Mouse (Mus musculus) adrenal gland (tissue): ENCODE results near the gene Ppfia3.

Experiments
- intact Hi-C: fragments of 180-260 bp; cut with DNase I; formaldehyde crosslinking; loops from one replicate; pipeline ENCODE4 v1.15.1; 2025

Ppfia3 gene

DNA sequence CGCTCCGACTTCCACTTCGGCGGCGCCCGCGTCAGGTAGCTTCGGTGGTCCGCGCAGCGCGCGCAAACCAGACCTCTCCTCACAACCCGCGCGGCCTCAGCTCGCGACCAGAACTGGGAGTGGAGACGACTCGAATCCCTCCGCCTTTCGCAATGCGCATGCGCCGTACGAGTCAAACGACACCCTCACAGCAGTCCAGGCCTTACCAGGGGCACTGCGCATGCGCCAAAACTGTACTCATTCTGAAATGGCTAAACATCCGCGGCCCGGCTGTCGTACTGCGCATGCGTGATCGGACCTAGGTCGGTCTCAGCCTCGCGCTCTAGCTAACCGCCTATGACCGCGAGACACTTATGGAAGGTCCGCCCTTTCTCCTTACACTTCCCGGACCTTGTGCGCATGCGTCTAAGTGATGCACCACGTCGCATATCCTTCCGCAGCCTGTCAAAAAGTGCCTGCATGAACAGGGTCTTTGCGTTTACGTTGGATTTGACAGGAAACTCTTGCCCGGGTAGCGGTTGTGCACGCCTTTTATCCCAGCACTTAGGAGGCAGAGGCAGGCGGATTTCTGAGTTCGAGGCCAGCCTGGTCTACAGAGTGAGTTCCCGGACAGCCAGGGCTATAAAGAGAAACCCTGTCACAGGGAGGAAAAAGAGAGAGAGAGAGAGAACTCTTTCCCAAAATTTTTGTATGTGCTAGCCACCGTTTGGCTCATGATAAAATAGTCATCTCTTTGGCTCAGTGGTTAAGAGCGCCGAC, 28.9 kb upstream of the Ppfia3 start, which contains the start of gene Snrnp70:
Gene Snrnp70 (minus strand): TSS at position 165 of the 759 bp plus-strand sequence.
- intact Hi-C loops: loop anchor here (5.0 kb wide), 1 partner anchor 88 kb away; no protein-coding TSS in a partner anchor

DNA sequence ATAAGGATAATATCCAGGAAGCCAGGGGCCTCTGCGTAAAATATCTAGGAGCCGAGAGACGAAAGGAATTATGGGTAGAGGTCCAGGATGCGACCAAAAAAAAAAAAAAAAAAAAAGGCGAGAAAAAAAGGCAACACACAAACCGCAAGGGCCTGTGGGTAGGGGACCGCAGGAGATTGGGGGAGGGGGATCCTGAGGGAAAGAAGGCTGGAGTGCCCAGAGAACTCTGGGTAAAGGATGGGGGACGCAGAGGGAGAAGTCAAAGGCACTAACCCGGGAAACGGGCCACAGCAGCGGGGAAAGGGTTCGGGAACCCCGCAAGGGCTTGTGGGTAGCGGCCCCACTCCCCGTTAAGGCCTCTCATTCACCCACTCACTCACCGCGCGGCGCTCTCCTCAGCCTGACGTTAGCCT, 28.3 kb upstream of the Ppfia3 start:
- intact Hi-C loops: loop anchor here (5.0 kb wide), 1 partner anchor 88 kb away; no protein-coding TSS in a partner anchor

DNA sequence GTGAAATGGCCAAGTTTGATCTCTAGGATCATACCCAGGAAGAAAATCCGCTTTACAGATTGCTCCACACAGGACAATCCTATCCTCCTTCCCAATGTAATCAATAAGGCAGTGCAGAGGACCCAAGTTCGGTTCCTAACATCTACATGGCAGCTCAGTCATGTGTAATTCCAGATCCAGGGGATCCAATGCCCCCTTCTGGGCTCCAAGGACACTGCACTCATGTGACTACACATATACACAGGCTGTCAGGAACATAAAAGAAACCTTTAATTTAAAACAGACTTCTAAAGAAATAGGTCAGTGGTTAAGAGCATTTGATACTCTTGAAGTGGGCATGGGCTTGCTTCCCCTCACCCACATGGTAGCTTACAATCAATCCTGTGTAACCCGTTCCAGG, 19.3 kb upstream of the Ppfia3 start:
- intact Hi-C loops: no loop called here

DNA sequence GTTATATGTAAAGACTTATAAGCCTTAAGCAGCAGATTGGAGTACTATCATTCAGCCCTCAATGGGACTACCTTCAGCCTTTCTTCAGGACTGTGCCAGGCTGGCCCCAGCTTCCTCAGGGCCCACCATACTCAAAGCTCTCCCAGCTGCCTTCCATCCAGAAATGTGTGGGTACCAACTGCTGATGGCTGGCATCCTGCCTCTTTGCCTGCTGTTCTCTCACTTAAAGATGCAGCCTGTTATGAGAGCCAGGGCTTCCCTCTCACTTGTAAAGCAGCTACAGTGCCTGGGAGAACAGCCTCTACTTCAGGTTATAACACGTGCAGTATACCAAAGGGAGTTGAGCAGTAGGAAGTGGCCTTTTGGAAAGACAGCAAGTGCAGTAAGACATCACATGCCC, 9.2 kb upstream of the Ppfia3 start:
- intact Hi-C loops: no loop called here

DNA sequence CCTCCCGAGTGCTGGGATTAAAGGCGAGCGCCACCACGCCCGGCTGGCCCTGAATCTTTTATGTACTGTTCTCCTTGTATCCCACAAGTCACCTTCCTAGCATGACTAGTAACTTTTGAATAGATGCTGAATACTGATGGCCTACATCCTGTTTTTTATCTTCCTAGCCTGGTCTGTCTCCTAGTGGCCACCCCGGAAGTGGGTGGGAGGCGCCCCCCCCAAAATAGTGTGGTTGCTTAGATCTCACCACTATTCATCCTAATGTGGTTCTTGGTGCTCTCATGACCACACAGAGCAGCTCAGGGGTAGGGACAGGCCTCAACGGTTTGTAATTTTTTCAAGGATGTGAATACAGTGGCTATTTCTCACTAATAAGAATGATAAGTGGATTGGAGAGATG, 7.8 kb upstream of the Ppfia3 start:
- intact Hi-C loops: no loop called here

DNA sequence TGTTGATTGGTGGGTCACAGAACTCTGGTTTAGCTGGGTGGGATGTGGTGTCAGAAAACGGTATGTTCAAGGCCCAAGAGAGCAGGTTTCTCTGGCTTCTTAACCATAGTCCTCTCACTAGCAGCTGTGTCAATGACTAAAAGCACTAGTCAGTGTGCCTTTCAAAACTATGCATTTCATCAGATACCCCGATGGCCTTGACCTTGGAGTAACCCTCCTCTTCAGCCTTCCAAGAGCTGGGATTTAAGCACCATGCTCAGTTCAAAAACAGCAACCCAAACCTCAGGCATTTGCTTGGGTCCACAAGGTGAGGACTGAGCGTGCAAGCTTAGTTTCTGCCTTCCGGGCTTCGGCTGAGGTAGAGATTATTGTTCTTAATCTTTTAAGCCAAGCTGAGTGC, 5.6 kb upstream of the Ppfia3 start:
- intact Hi-C loops: no loop called here

DNA sequence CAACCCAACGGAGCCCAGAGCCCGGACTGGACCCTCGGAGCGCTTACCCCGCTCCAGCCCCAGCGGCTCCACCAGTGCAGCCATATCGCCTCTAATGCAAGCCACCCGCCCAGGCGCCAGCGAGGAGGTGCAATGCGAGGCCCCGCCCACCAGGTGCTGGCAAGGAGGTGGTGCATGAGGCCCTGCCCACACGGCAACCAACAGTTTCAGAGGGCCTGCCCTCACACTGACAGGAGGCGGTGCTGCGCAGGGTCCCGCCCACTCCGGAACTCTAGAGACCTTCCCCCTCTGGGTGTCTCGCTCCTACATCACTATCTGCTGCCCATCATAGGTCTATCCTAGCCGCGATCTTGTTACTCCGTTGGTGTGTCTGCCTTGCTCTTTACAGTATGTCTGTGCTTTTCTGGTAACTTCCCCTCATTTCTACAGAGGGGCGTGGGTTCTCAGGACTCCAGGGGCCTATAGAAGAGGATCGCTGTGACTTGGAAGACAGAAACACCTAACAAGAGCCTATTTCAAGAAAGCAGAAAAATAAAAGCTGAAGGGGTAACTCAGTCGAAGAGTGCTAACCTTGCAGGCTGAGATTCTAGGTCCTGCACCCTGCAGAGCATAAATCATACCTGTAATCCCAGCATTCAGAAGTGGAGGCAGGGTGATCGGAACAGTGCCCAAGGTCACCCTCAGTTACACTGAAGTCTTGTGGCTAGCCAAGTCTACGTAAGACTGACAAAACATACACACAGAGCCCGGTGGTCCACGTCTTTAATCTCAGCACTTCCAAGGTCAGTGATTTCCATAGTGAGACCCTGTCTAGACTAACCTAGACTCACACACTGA, 3.9 kb upstream of the Ppfia3 start, which contains the start of gene Lin7b:
Gene Lin7b (minus strand): TSS at position 109 of the 837 bp plus-strand sequence.
- intact Hi-C loops: no loop called here

DNA sequence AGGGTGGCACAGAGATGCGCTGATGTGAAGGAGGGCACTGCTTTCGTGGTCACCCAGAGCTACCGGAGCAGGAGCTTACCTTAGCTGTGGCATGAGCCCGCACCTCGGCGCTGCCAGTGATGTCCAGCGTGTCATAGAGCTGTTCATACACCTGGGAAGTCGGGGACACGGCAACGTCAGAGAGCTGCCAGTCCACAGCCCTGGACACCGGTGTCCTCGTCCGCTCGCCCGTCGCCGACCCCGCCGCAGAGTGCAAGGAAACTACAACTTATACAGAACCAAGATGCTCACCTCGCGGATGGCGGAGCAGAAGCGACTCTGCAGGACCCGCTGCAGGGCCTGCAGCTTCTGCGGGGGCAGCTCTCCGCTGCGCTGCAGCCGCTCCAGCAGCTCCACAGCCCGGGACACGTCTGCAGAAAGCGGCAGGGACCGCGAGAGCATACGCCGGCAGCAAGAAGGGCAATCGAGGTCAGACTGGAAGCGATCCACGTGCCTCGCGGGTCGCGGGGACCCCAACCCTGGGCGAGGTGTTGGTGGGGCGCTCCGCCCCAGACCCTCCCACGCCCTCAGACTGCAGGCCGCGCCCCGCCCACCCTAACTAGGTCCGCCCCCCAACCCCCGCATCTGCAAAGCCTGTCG, 3.1 kb upstream of the Ppfia3 start:
- intact Hi-C loops: no loop called here

DNA sequence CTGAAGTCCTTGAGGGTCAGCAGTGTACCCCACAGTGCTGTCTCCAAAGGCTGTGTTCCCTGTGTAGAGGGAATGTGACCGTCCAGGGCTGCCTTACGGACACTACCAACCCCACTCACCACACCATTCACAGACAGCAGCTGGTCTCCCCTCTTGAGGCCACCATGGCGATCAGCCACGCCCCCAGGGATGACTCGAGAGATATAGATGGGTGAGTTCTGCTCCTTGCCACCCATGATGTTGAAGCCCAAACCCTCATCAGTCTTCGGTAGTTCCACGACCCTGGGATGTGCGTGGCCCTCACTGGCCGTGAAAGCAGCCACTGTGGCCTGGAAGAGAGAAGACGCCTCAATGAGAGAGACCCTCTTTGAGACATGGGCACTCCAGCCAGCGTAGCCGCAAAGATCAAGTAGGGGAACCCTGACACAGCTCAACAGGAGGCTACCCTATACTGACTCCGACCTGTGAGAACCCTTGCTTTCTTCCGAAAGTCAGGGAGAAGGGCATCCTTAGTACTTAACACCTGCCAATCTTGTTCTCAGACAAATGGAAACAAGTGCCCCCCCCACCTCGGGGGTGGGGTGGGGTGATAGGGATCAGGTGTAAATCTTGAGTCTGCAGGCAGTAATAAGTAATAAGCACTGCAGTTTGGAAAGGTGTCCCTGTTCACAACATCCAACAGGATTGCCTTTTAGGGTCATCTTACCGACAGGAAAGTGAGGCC, 2.4 kb upstream of the Ppfia3 start:
- intact Hi-C loops: no loop called here

DNA sequence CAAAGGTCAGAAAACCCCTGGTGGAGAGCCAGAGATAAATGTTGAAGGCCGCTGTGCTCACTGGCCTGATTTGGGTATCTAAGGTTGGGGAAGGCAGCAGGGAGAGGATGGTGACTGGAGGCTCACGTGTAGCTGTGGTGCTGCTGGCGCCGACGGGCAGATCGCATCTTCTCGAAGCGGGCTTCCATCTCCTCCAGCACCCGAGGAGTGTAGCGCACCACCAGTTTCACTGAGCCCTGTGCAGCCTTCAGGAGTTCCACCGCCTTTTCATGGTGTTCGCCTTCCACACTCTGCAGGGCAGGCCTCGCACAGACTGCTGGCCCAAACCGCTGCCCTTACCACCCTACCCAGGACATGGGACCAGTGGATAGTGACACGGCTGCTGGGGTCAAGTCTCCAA, 1.4 kb upstream of the Ppfia3 start:
- intact Hi-C loops: no loop called here

DNA sequence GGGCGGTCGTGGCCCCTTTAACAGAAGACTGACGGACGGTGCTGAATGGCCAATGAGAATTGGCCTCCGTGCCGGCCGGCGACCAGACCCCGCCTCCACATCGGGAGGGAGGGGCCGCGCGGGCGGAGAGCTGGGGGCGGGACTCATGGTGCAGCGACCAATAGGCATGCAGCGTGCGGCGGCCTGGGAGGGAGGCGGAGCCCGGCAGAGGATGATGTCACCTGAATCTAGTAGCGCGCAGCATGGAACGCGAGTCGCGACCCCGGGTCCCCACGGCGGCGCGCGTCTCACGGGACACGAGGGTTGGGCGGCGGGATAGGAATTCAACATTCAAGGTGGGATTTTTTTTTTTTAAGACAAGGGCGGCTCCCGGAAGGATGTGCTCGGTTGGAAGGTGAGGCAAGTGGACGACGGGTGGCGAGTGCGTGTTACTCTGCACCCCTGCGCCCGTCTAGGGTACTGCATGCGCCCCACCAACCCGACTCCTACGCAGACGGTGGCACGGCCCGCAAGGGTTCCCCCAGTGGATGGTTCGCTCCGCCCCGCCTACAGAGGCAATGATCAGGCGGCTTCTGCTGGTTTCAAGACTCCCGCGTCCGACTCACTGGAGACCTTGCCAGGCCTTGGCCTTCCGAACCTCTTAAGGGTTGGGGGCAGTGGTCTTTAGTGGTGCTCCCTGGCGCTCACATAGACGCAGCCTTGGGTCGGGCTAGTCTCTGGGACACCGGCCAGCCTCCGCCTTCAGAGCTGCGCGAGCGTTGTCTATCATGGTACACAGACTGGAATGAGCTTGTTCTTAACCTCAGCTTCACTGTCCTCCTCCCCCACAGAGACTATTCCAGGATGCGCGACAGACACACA, 431 bp upstream of the Ppfia3 start:
- intact Hi-C loops: no loop called here

DNA sequence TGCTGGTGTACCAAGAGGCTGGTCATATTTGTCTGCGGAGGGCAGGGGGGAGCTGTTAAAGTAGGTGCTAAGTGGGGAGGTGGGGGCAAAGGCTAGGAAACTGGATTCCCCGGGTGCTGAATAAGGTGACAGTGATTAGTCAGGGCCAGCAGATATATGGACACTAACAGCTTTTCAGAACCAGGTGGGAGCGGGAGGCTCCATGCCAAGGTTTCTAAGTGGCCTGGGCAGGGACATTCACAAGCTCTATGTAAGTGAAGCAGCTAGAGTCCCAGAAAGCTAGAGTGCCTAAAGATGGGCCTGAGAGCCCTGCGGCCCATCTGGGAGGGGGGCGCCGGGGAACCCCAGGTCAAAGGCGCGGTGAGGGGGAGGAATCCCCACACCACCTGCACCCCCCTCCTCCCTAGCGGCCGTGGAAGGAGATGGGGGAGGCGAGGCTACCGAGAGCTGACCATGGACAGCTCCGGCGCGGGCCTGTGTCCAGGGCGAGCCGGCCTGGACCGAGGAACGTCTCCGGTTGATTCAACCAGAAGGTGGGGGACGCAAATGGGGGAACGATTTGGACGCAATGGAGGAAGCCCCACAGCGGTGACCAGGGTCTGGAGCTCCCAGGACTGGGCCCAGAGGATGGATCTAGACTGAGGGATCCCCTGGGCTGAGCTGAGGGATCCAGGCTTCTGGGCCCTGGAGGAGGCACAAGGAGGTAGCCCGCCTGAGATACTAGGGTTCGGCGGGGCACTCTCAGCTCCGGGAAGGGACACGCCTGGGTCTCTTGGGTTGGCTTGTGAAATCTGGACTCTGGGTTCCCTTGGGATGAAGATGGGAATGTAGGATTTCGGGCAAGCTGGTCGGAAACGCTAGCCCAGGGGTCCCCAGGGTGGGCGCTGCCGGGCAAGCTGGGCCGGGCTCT, 822 bp downstream of the Ppfia3 start:
- intact Hi-C loops: no loop called here

DNA sequence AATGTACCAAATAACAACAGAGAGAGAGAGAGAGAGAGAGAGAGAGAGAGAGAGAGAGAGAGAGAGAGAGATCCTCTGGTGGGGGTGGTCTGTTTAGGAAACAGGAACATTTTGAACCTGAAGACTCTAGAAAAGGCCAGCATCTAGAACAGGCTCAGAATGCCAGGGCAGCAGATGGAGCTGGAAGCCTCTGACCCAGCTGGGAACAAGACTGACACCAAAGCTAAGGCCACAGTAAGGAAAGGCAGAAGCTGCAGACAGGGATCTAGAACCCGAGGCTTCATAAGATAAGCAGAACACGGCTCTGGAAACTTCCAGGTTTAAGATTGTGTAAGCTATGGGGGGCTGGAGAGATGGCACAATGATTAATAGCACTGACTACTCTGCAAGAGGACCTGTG, 2.8 kb downstream of the Ppfia3 start:
- intact Hi-C loops: no loop called here

DNA sequence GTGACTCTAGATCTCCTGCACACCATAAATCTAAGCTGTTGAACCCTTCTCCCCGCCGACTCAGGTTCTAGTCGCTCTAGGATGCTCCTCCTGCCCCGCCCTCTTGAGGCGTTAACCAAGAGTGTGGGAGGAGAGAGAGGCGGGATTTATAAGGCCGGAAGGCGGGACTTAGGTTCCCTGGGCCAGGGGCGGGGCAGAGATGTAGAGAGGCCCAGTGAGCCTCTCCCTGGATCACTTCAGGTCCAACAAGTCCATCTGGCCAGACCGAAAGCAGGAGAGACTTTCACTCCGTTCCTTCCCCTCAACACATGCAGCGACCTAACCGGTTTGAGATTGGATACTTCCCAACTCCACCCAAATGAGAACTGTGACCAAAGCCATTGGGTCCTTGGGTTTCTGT, 4.0 kb downstream of the Ppfia3 start:
- intact Hi-C loops: no loop called here

DNA sequence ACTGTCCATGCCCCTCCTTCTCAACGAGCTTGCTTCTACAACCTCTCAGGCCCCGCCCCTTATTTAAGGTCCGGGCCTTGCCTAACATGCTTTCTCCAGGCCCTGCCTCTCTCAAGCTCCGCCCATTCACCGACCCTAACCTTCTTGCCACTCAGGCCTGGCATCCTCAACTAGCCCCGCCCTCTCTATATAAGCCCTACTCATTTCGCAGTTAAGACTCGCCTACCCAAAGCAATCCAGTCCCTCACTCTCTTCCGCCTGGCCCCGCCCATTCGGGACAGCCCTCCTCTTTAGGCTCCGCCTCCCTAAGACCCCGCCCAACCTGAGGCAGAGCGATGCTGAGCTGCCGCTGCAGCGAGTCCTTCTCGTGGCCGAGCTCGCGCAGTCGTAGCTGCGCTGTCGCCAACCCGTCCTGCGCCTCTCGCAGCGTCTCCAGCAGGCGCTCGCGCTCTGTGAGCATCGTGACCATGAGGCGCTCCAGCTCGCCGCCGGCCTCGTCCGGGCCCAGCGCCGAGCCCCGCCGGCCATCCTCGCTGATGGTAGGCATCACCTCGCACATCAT, 5.5 kb downstream of the Ppfia3 start:
- intact Hi-C loops: no loop called here

DNA sequence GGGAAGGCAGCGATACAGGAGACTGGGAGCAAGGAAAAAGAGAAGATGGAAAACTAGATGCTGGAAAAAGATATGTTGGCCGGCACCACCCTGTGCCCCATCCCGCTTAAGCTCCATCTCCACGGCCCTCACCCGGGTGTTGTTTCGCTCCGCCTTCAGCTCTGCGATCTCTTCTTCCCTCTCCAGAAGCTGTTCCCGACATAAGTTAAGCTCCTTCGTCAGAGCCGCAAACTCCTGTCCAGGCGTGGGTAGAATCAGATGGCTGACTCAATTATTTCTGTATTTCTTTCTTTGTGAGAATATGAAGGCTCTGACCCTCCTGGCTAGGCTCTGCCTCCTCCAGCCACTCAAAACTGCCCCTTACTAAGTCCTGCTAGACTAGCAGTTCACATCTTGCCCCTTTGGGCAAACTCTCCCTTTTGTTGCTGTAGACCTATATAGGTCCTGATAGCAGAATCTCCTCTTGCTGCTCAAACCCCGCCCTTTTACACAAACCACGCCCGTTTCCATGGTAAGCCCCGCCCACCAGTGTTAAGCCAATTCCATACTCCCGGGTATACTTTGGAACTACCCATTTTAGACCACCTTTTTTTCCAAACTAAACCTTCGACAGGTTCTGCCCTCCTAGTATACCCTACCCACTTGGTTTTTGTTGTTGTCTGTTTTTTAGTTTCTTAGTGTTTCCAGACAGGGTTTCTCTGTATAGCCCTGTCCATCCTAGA, 6.3 kb downstream of the Ppfia3 start:
- intact Hi-C loops: no loop called here

DNA sequence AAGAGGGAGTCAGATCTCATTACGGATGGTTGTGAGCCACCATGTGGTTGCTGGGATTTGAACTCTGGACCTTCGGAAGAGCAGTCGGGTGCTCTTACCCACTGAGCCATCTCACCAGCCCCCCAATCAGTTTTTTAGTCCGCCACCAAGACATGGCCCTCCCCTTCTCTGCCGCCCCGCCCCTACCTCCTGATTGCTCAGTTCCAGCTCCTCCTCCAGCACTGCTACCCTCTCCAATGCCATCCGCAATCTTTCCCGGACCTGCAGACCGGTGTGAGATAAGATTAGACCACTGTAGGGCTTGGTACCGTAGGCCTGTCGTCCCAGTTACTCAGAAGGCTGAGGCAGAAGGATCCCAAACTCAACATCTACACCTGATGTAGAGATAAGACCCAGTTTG, 7.7 kb downstream of the Ppfia3 start:
- intact Hi-C loops: loop anchor here (10.0 kb wide), 1 partner anchor 134 kb away; no protein-coding TSS in a partner anchor

DNA sequence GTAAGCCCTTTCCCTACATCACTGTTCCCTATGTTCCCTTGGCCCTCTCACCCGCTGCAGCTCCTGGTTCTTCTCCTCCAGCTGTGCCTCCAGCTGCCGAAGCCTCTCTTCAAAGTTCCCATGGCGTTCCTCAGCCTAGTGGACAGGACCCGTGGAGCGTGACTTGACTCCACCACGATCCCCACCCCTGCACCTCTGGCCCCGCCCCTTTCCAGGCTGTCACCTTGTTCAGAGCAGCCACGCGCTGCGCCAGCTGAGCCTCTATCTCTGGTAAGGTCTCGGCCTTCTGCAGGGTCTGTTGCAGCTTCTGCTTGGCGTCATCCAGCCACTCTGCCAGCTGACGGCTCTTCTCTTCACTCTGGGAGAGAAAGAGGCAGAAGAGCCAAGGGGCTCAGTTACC, 10.7 kb downstream of the Ppfia3 start:
- intact Hi-C loops: loop anchor here (10.0 kb wide), 1 partner anchor 131 kb away; no protein-coding TSS in a partner anchor
